Mouse (Mus musculus) adrenal gland, postnatal 14 days (tissue): ENCODE data around the gene Asb18. TPM values are rescaled to one million over a fixed set of nuclear protein-coding genes. Genes with fewer than 3 reads are reported as not detected.

Experiments
- total RNA-seq: library from RNA; stranded (reverse); gene quantifications from 2 replicates; pipeline ENCODE4 v1.2.3, GENCODE M21; 2021

The Asb18 gene
- total RNA-seq, 1 experiment from 2014 or later: not detected

Other genes starting within 250 kb of the Asb18 start
- not detected in 2 replicates for gene Gbx2, start 83.5 kb downstream of the Asb18 start, total RNA-seq
- gene Iqca, start 138.7 kb upstream of the Asb18 start, total RNA-seq: not detected in 2 replicates
- gene Ackr3, start 189.3 kb upstream of the Asb18 start, total RNA-seq: 66.0 and 91.4 TPM in 2 replicates